Mouse (Mus musculus): Measurements from ENCODE around the gene Scyl3. TPM values are rescaled to one million over a fixed set of nuclear protein-coding genes. Genes with fewer than 3 reads are reported as not detected.

The Scyl3 gene
- 14.5 and 16.9 TPM in 2 replicates for polyA plus RNA-seq (2015; fragmentation: Nextera tagmentation; extraction: Ambion mirVana)

DNA sequence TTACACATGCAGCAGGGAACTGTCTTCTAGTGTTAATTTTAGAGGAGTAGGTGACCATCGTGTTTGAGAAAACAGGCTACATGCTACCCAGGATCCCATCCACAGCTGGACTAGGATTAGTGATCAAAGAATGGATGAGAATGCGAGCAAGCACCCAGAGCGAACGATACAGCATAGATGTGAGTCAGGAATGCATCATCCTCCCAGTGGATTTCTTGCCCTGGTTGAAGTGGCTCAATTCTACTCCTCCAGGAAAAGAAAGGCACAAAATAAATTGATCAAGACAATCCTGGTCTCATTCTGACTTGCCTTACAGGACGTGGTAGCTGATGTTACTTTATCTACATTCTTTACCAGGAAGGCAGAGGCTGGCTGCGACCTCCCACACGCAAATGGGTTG is at the start of gene Scyl3:
Scyl3 (plus strand) TSS at position 255 of the 400 bp plus-strand sequence.
- Histone ChIP-seq H3K9me3 (no peaks in the 10 kb centered on the region), H3K4me2 (peak within 1 kb of the TSS; percentile 89), H3K27me3 (no peaks in the 10 kb centered on the region), H3K27ac (replicated peaks) (peak within 1 kb of the TSS; percentile 86), H3K4me3 (peak within 1 kb of the TSS; percentile 99), H3K4me1 (replicated peaks) (peaks cover 20% of the 10 kb centered on the region), H3K36me3 (0 out of 2 replicates have a peak, but pooled peaks cover 2% of the 10 kb centered on the region), H3K9ac (peak within 1 kb of the TSS; percentile 93)
- WGBS: 70% methylated on average over 7 of the region's 7 CpGs
- ATAC-seq (ENCODE audit: low FRiP score, low read depth): no peak

DNA sequence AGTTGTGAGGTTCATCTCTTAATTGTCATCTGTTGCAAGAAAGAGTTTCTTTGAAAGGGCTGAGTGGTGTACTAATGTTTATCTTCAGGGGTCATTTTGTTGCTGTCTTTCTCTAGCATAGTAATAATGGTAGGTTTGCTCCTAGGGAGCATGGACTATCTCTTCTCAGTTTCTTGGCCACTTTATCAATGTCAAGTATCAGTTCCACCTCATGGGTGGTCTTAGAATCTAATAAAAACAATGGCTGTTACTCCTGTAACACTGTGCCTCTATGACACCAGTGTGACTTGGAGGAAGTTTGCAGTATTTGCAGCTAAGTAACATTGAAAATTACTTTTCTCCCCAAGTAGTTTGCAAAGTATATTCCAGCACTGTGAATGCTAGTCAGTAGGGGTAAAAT is 39.3 kb upstream of the Scyl3 start:
- no peak overlapping the region for H3K27ac ChIP-seq (replicated peaks)
- no peak overlapping the region for H3K4me3 ChIP-seq
- no peak overlapping the region for H3K4me2 ChIP-seq
- no peaks in the 10 kb centered on the region for H3K4me1 ChIP-seq (replicated peaks)
- H3K36me3 ChIP-seq: peaks cover 9% of the 10 kb centered on the region; the same call in 1 of the 2 replicates
- no peak for ATAC-seq (ENCODE audit: low FRiP score, low read depth)
- H3K27me3 ChIP-seq: no peaks in the 10 kb centered on the region
- H3K9ac ChIP-seq: no peak overlapping the region
- H3K9me3 ChIP-seq: no peaks in the 10 kb centered on the region

DNA sequence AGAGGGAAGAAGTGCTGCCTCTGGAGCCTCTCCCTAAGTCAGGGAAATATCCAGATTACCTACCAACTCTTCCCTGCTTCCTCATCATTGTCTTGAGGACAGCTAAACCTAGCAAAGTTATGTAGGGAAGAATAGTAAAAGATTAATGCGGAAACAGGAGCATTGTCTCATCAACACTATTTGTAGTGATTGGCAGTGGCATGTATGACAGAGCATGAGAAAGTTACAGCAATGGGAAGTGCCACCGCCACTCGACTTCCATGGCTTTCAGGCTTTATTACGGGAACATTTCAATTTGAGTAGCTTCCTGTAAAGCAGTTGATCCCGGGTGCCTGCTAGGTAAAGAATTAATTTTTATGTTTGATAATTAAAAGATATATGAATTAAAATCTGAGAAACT is 35.6 kb upstream of the Scyl3 start:
- Histone ChIP-seq H3K9me3 (no peaks in the 10 kb centered on the region), H3K36me3 (0 out of 2 replicates have a peak, but pooled peaks cover 3% of the 10 kb centered on the region), H3K4me3 (no peak overlapping the region), H3K4me2 (no peak overlapping the region), H3K4me1 (replicated peaks) (no peaks in the 10 kb centered on the region), H3K27me3 (no peaks in the 10 kb centered on the region), H3K27ac (replicated peaks) (no peak overlapping the region), H3K9ac (no peak overlapping the region)
- WGBS: 88% methylated on average over 5 of the region's 5 CpGs
- ATAC-seq (ENCODE audit: low FRiP score, low read depth): no peak

DNA sequence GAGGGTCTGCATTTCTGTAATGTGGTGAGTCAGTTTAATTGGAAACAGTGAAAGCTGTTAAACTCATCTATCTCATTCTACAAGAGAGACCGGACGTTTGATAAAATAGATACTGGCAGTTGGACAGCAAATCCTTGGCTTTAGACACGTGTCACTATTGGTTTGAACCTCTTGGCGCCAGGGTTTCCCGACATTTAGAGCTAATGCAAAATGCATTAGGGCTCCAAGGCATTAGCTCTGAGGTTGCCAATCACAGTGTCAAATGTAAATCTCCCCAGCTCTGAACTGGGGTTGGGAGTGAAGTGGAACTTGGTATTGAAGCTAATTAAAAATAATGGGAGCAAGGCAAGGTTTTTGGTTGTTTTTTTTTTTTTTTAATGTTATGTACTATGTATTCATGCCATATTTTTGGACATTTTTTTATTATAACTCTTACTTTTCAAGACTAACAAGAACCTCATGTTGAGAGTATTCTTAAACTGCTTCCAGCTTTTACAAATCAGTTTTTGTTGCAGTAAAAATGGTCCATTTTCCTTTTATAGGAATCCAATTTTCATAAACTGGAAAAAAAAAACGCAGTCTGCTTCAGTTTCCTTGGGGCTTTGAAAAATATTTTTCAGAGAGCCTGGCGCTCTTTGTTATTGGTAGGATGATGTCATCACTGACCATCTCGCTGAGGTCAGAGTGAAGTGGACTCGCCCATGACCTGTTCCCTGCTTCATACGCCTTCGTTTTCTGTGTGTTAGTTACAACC is 34.9 kb upstream of the Scyl3 start:
- Histone ChIP-seq H3K36me3 (0 out of 2 replicates have a peak, but pooled peaks cover 3% of the 10 kb centered on the region), H3K4me3 (no peak overlapping the region), H3K9me3 (no peaks in the 10 kb centered on the region), H3K27ac (replicated peaks) (no peak overlapping the region), H3K4me1 (replicated peaks) (no peaks in the 10 kb centered on the region), H3K27me3 (no peaks in the 10 kb centered on the region), H3K9ac (no peak overlapping the region), H3K4me2 (no peak overlapping the region)
- 81% methylated on average over 11 of the region's 11 CpGs for WGBS
- no peak for ATAC-seq (ENCODE audit: low FRiP score, low read depth)

DNA sequence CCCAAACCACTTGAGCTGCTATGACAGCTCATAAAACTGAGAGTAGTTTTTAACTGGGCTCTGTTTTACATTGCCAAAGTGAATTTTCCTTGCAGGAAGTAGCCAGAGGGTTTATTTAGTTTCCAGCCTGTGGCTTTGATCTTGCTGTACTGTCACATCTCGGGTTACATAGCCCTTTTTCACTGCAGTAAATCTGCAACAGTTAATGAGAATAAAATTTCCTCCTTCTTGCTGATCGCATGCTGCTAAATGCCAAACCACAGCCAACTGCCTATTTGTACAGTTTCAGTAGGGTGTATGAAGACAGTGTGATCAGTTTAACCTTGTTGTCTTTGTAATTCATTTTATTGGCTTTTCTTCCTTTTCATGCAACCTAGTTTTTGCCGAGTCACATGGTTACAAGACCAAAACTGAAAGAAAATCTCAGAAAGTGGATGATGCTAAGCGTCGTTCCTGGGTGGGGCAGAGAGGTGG is 30.6 kb upstream of the Scyl3 start:
- Histone ChIP-seq H3K4me3 (no peak overlapping the region), H3K4me1 (replicated peaks) (no peaks in the 10 kb centered on the region), H3K36me3 (no peaks in the 10 kb centered on the region; the same call in none of the 2 replicates), H3K9me3 (no peaks in the 10 kb centered on the region), H3K9ac (no peak overlapping the region), H3K27ac (replicated peaks) (no peak overlapping the region), H3K27me3 (no peaks in the 10 kb centered on the region), H3K4me2 (no peak overlapping the region)
- no peak for ATAC-seq (ENCODE audit: low FRiP score, low read depth)
- 77% methylated on average over 5 of the region's 5 CpGs for WGBS

DNA sequence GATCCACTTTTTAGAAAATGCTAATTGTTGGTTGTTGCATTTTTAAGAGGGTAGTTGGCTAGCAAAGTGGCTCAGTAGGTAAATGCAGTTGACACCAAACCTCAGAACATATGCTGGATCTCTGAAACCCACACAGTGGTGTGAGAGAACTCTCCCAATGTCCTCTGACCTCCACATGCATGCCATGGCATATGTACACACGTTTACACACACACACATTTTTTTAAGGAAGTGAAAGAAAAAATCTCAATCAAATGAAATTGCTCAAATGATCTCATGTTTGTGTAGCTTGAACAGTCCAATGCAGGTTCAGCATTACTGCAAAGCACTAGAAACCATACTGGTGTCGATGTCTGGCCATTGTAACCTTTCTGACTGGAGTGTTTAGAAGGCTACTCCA is 29.3 kb upstream of the Scyl3 start:
- ATAC-seq (ENCODE audit: low FRiP score, low read depth): no peak
- no peak overlapping the region for H3K27ac ChIP-seq (replicated peaks)
- 95% methylated on average over 2 of the region's 2 CpGs for WGBS

DNA sequence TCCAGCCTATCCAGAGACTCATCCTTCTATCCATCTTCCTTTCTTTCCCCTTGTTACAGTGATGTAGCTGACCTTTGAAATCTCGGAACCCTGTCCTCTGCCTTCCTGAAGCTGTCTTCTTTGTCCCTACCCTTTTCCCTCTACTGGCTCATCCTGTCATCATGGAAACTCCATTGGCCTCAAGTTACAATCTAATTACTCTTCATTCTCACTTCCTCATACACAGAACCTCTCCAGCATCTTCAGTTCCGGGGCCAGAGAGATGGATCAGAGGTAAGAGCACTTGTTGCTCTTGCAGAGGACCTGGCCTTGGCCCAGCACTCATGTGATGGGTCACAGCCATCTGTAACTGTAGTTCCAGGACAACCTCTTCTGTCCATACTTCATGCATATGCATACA is 28.7 kb upstream of the Scyl3 start:
- no peak for ATAC-seq (ENCODE audit: low FRiP score, low read depth)
- WGBS: 90% methylated on average over 2 of the region's 2 CpGs

More for the DNA sequence above, 29.3 kb upstream of the Scyl3 start:
- Histone ChIP-seq H3K9ac (no peak overlapping the region), H3K4me1 (replicated peaks) (no peaks in the 10 kb centered on the region), H3K4me3 (no peak overlapping the region), H3K4me2 (no peak overlapping the region), H3K36me3 (no peaks in the 10 kb centered on the region; the same call in none of the 2 replicates), H3K9me3 (no peaks in the 10 kb centered on the region), H3K27me3 (no peaks in the 10 kb centered on the region)

DNA sequence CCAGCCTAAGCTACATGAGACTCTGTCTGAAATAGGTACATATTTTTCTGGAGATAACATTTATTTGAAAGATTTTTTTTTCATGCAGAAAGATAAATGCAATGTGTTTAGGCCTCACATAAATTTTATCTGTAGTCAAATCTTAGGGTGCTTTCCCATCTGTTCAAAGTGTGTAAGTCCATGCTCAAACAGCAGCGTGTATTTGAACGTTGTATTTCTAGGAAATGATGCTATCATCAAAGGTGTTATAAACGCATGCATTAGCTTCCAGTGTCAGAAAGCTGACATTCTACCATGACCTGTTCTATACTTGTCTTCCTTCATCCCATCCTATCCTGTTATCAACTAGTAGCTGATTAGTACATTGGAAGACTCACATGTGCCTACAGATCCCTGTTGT is 25.5 kb upstream of the Scyl3 start:
- Histone ChIP-seq H3K27me3 (no peaks in the 10 kb centered on the region), H3K9me3 (no peaks in the 10 kb centered on the region), H3K4me1 (replicated peaks) (no peaks in the 10 kb centered on the region), H3K4me2 (no peak overlapping the region), H3K27ac (replicated peaks) (no peak overlapping the region), H3K9ac (no peak overlapping the region), H3K4me3 (no peak overlapping the region), H3K36me3 (no peaks in the 10 kb centered on the region; the same call in none of the 2 replicates)
- no peak for ATAC-seq (ENCODE audit: low FRiP score, low read depth)
- 94% methylated on average over 3 of the region's 3 CpGs for WGBS

More for the DNA sequence above, 28.7 kb upstream of the Scyl3 start:
- Histone ChIP-seq H3K27ac (replicated peaks) (no peak overlapping the region), H3K9ac (no peak overlapping the region), H3K4me1 (replicated peaks) (no peaks in the 10 kb centered on the region), H3K4me3 (no peak overlapping the region), H3K4me2 (no peak overlapping the region), H3K36me3 (no peaks in the 10 kb centered on the region; the same call in none of the 2 replicates), H3K9me3 (no peaks in the 10 kb centered on the region), H3K27me3 (no peaks in the 10 kb centered on the region)

DNA sequence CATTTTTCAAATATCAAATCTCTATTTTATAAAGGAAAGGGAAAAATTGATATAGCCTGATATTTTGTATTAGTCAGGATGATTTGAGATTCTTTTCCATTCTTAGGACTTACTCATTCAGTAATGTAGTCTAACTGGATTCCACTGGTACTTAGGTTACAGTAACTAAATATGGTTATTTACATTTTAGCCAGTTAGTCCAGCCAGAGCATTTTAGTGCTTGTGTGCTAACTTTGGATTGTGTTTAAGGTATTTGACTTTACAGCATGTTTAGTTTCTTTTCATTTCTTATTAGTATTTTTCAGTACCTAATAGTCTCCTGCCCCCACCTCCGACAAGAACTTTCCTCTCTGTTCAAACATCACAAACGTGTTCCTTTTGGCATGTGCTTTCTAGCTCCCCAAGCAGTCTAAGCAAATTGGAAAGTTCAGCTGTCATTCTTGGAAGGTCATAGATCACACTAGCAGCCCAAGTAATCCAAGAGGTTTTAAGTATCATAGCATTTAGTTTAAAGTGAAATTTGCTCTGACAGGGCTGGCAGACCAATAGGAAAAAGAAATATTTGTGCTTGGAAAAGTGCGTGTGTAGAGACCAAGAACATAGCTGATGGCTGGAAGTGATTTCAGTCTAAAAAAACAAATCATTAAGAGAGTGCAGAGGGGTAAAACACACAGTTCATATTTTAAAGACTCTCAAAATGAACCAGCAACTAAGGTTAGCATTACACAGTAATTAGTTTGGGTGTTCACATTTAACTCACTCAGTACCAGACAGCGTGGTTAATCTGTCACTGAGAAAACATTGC is 21.7 kb upstream of the Scyl3 start:
- no peak for ATAC-seq (ENCODE audit: low FRiP score, low read depth)
- Histone ChIP-seq H3K4me2 (no peak overlapping the region), H3K9me3 (no peaks in the 10 kb centered on the region), H3K27me3 (no peaks in the 10 kb centered on the region), H3K4me1 (replicated peaks) (no peaks in the 10 kb centered on the region), H3K36me3 (no peaks in the 10 kb centered on the region), H3K9ac (no peak overlapping the region), H3K4me3 (no peak overlapping the region), H3K27ac (replicated peaks) (no peak overlapping the region)
- 83% methylated on average over 4 of the region's 4 CpGs for WGBS

DNA sequence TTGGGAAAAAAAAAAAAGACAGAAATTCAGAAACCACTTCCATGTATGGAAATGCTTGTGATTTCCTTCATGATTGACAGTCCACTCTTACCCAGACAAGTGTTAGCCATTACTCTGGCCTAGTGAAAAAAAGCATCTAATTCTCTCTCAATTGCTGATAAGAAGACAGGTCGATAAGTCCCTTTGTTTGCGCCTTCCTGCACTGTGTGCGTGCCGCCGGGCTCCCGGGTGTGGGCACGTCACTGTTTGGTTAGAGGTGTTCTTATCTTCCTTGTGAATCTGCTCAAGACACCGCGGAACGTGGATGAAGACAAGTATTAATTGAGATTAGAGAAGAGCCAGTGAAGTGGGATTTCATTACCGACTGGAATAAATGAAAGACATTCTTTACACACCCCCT is 20.5 kb upstream of the Scyl3 start:
- no peak overlapping the region for H3K27ac ChIP-seq (replicated peaks)
- H3K36me3 ChIP-seq: no peaks in the 10 kb centered on the region
- no peaks in the 10 kb centered on the region for H3K27me3 ChIP-seq
- no peak overlapping the region for H3K4me2 ChIP-seq
- no peaks in the 10 kb centered on the region for H3K9me3 ChIP-seq
- no peak overlapping the region for H3K9ac ChIP-seq
- H3K4me1 ChIP-seq (replicated peaks): no peaks in the 10 kb centered on the region
- H3K4me3 ChIP-seq: no peak overlapping the region
- no peak; the same call in 1 of the 2 replicates for ATAC-seq (ENCODE audit: low FRiP score, low read depth)
- WGBS: 79% methylated on average over 11 of the region's 11 CpGs

DNA sequence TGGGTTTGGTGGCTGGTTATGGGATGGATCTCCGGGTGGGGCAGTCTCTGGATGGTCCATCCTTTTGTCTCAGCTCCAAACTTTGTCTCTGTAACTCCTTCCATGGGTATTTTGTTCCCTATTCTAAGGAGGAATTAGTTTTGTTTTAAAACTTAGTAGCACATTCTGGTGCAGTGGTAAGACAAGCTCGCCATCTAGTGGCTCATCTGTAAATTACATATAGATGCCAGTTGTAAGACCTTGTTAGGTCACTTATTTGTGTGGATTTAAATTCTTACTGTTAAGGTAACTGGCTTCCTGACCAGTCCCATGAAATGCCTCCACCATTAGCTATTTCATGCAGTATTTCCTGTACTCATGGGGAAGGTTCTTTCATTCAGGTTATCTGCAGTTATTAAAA is 18.6 kb upstream of the Scyl3 start:
- H3K4me2 ChIP-seq: no peak overlapping the region
- H3K27ac ChIP-seq (replicated peaks): no peak overlapping the region
- no peak overlapping the region for H3K9ac ChIP-seq
- WGBS: 10% methylated on average over 2 of the region's 2 CpGs
- no peaks in the 10 kb centered on the region for H3K9me3 ChIP-seq
- no peak overlapping the region for H3K4me3 ChIP-seq
- no peaks in the 10 kb centered on the region for H3K36me3 ChIP-seq
- no peaks in the 10 kb centered on the region for H3K27me3 ChIP-seq
- ATAC-seq (ENCODE audit: low FRiP score, low read depth): 0 out of 2 replicates have a peak, but pooled peaks have one; percentile 54
- H3K4me1 ChIP-seq (replicated peaks): no peaks in the 10 kb centered on the region

DNA sequence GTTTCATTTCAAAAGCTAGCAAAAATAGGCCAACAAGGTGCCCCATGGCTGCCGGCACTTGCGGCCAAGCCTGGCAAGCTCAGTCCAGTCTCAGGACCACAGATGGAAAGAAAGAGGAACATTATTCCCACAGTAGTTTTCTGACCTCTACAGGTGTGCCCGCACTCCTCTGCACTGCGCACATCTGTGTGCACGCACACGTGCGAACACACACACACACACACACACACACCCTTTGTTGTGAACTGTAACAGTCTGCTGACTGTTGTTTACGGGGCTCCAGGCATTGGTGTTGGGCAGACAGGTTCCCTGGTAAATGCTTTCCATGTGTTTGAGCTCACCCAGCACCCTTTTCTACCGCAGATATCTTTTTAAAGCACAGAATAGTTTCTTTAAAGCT is 18.1 kb upstream of the Scyl3 start:
- ATAC-seq (ENCODE audit: low FRiP score, low read depth): no peak
- Histone ChIP-seq H3K36me3 (no peaks in the 10 kb centered on the region), H3K4me3 (no peak overlapping the region), H3K27me3 (no peaks in the 10 kb centered on the region), H3K4me2 (no peak overlapping the region), H3K27ac (replicated peaks) (no peak overlapping the region), H3K9me3 (no peaks in the 10 kb centered on the region), H3K9ac (no peak overlapping the region), H3K4me1 (replicated peaks) (no peaks in the 10 kb centered on the region)
- 94% methylated on average over 9 of the region's 9 CpGs for WGBS
